Mouse (Mus musculus) E14TG2a.4 (cell line): ENCODE measurements around the gene Inppl1.

Source experiments
- CTCF ChIP-seq: conservative IDR thresholded peaks from 2 replicates; pipeline ENCODE4 v1.5.1; 2014; ENCODE audit warnings: low read length
- POU5F1 ChIP-seq: IDR thresholded peaks from 2 replicates; pipeline ENCODE4 v1.6.1; 2014; ENCODE audit warnings: low read length, borderline replicate concordance

DNA sequence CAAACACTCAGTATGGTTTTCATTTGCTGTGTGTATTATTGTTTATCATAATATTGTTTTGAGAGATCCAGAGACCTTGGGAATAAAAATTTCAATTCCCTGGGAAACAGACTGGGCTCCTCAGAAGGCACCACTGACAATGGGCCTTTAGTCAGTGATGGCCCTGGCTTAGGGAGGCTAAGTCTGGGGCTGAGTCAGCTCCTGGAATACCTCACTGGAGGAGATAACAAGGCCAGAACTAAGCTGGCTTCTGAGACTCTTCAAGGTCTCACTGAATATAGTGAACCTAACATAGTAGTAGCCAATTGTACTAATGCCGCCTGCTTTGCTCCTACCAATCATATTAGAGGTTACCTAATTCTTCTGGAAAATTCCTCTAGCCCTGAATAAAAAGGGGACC lies 37.9 kb upstream of the Inppl1 start:
- TF ChIP-seq CTCF (no peak), POU5F1 (no peak)
